Mouse (Mus musculus) spleen, embryonic (tissue): ENCODE results near the gene Dlx6.

Experiments
- CTCF ChIA-PET: fragments of 350-600 bp; sonication (Branson Sonifier 250); formaldehyde crosslinking; loops from one replicate; lab custom pipeline; 2022; lab: Charles Lee

Gene Dlx6

GRCm38 (mm10) chr6:6859950-6860410 is 3.2 kb upstream of the Dlx6 start:
- CTCF ChIA-PET = interaction anchor here (0.7 kb wide), 1 partner anchor 649 kb away, joined by 7 read pairs; no protein-coding TSS in a partner anchor

- CTCF ChIA-PET = interaction anchor here (0.7 kb wide), 1 partner anchor 650 kb away, joined by 7 read pairs; no protein-coding TSS in a partner anchor
These were observed 2.6 kb upstream of the Dlx6 start for GRCm38 (mm10) chr6:6860411-6861085.

- CTCF ChIA-PET = interaction anchor here (0.5 kb wide), 1 partner anchor 417 kb away, joined by 3 read pairs; no protein-coding TSS in a partner anchor
These were observed 1.9 kb upstream of the Dlx6 start for GRCm38 (mm10) chr6:6861086-6861797.

- CTCF ChIA-PET = interaction anchor here (0.5 kb wide), 1 partner anchor 417 kb away, joined by 3 read pairs; no protein-coding TSS in a partner anchor
These were observed 1.2 kb upstream of the Dlx6 start for GRCm38 (mm10) chr6:6861798-6862428.

- CTCF ChIA-PET = no interaction called here
These were observed 523 bp upstream of the Dlx6 start for GRCm38 (mm10) chr6:6862611-6863010.

- CTCF ChIA-PET = no interaction called here
These were observed 821 bp downstream of the Dlx6 start for GRCm38 (mm10) chr6:6863955-6864354.

- CTCF ChIA-PET = no interaction called here
These were observed 1.6 kb downstream of the Dlx6 start for GRCm38 (mm10) chr6:6864441-6865440.

GRCm38 (mm10) chr6:6867031-6867430 is 3.9 kb downstream of the Dlx6 start:
- CTCF ChIA-PET = no interaction called here

GRCm38 (mm10) chr6:6869041-6869685 is 6.0 kb downstream of the Dlx6 start:
- CTCF ChIA-PET = no interaction called here

- CTCF ChIA-PET = no interaction called here
These were observed 7.0 kb downstream of the Dlx6 start for GRCm38 (mm10) chr6:6869961-6870800.

GRCm38 (mm10) chr6:6870876-6871420 is 7.8 kb downstream of the Dlx6 start:
- CTCF ChIA-PET = no interaction called here

GRCm38 (mm10) chr6:6871692-6872091 is 8.6 kb downstream of the Dlx6 start:
- CTCF ChIA-PET = no interaction called here

- CTCF ChIA-PET = no interaction called here
These were observed 9.7 kb downstream of the Dlx6 start for GRCm38 (mm10) chr6:6872873-6873272.

GRCm38 (mm10) chr6:6873476-6874072 is 10.4 kb downstream of the Dlx6 start:
- CTCF ChIA-PET = no interaction called here

GRCm38 (mm10) chr6:6874073-6874771 is 11.1 kb downstream of the Dlx6 start:
- CTCF ChIA-PET = no interaction called here

GRCm38 (mm10) chr6:6875136-6875535 is 12.0 kb downstream of the Dlx6 start:
- CTCF ChIA-PET = no interaction called here

- CTCF ChIA-PET = no interaction called here
These were observed 12.5 kb downstream of the Dlx6 start for GRCm38 (mm10) chr6:6875676-6876075.

- CTCF ChIA-PET = no interaction called here
These were observed 13.1 kb downstream of the Dlx6 start for GRCm38 (mm10) chr6:6876231-6876630.
